Mouse (Mus musculus): Measurements from ENCODE around the gene Smg5. TPM values are rescaled to one million over a fixed set of nuclear protein-coding genes. Genes with fewer than 3 reads are reported as not detected.

Smg5 gene
- polyA plus RNA-seq, 1 experiment from 2014 or later: 26.7 TPM

DNA sequence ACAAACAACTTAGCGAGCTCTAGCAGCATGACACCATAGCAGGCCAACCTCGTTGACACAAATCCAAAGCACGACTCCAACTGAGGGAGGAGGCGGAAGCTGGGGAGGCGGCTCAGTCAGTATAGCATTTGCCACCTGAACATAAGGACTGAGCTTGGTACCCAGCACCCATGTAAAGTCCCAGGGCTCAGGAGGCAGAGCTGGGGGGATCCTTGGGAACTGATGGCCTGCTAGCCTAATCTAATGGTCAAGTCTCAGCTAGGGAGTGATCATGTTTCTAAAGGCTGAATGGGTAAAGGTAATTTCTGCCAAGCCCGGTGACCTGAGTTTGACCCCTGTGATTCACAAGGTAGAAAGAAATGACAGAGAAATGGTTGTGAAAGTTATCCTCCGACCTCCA, 71.5 kb downstream of the Smg5 start:
- DNase-seq (ENCODE audit: low spot score) (no peak), ATAC-seq (replicated peaks; ENCODE audit: low FRiP score, low read depth) (no peak)
- Histone ChIP-seq H3K27me3 (ENCODE audit: insufficient read depth, low read length) (no peaks in the 10 kb centered on the region), H3K4me1 (replicated peaks; ENCODE audit: insufficient read depth, low read length) (0 out of 2 replicates have a peak, but pooled peaks cover 20% of the 10 kb centered on the region), H3K9me3 (replicated peaks; ENCODE audit: low read length) (no peaks in the 10 kb centered on the region), H3K4me2 (ENCODE audit: low read length) (no peak overlapping the region), H3K27ac (no peak overlapping the region), H3K4me3 (replicated peaks; ENCODE audit: low read depth, low read length) (no peak overlapping the region), H3K9ac (ENCODE audit: low read depth, low read length) (no peak overlapping the region), H3K36me3 (ENCODE audit: insufficient read depth, low read length) (0 out of 2 replicates have a peak, but pooled peaks cover 7% of the 10 kb centered on the region)
- WGBS: 45% methylated on average over 7 of the region's 7 CpGs
- TF ChIP-seq CTCF (IDR thresholded peaks at IDR 0.05; ENCODE audit: low read depth): no peak

DNA sequence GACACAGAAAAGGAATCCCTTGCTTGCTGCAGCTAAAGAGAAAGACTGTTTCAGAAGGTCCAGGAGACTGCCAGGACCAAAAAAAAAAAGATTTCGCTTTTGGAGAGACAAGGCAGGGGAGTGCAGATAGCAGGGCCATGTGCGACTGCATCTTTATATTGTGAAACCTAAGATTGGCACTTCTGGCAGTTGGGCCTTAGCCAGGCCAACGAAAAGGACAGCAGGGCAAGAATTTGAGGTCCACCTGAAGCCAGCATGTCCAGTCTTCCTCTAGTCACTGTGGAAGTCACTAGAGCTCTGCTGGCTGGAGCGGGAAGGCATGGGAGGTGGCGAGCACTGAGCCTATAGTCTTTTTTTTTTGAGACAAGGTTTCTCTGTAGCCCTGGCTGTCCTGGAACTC, 72.9 kb downstream of the Smg5 start:
- H3K27ac ChIP-seq: peak overlapping the region; percentile 97; the same call in 1 of the 2 replicates
- ATAC-seq (replicated peaks; ENCODE audit: low FRiP score, low read depth) (no peak), DNase-seq (ENCODE audit: low spot score) (no peak)
- H3K4me3 ChIP-seq (replicated peaks; ENCODE audit: low read depth, low read length): peak overlapping the region; percentile 58; the same call in 1 of the 2 replicates
- no peaks in the 10 kb centered on the region for H3K9me3 ChIP-seq (replicated peaks; ENCODE audit: low read length)
- 40% methylated on average over 5 of the region's 5 CpGs for WGBS
- peak overlapping the region; percentile 63 for H3K4me2 ChIP-seq (ENCODE audit: low read length)
- H3K9ac ChIP-seq (ENCODE audit: low read depth, low read length): peak overlapping the region; percentile 84
- 0 out of 2 replicates have a peak, but pooled peaks cover 20% of the 10 kb centered on the region for H3K4me1 ChIP-seq (replicated peaks; ENCODE audit: insufficient read depth, low read length)
- H3K27me3 ChIP-seq (ENCODE audit: insufficient read depth, low read length): no peaks in the 10 kb centered on the region
- TF ChIP-seq CTCF (IDR thresholded peaks at IDR 0.05; ENCODE audit: low read depth): no peak
- H3K36me3 ChIP-seq (ENCODE audit: insufficient read depth, low read length): 0 out of 2 replicates have a peak, but pooled peaks cover 11% of the 10 kb centered on the region

DNA sequence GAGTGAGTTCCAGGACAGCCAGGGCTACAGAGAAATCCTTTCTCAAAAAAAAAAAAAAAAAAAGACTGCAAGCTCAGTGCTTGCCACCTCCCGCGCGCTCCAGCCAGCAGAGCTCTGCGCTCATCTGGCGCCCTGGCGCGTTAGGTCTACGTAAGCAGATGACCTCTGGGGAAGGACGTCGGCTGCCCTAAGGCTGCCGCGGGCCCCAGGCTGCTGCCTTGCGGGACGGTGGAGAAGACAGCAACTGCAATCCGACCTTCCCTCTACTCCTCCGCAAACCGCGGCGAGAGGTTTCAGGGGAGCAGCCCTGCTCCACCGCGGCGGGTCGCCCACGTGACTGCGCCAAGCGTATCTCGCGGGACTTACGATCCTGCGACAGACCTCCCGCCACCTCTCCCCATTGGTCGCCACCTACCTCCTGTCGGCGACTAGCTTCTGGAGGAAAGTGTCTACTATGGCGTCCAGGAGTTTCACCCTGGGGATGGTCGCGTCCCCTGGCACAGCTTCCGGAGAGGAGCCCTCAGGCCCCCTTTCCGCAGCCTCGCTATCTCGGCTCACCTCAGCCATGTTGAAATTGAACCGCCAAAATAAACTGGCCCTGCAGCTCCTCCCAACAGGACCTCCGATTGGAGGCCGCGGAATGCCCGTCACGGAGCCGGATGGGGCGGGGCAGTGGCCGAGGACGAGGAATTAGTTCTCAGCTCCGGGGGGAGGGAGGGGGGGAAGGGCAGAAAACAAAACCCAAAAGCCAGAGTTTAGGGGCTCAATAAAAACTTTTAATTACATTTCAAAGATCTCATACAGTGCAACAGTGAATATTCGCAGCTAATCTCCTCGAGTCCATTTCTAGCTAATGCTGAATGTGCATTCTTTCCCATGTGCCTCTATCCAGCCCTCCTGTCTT, 73.9 kb downstream of the Smg5 start, which contains the start of gene Pmf1:
Pmf1 (minus strand) TSS at position 591 of the 904 bp plus-strand sequence.
- H3K4me1 ChIP-seq (replicated peaks; ENCODE audit: insufficient read depth, low read length): 0 out of 2 replicates have a peak, but pooled peaks cover 20% of the 10 kb centered on the region
- H3K27me3 ChIP-seq (ENCODE audit: insufficient read depth, low read length): no peaks in the 10 kb centered on the region
- peak within 1 kb of the TSS; percentile 58 for H3K4me3 ChIP-seq (replicated peaks; ENCODE audit: low read depth, low read length)
- no peaks in the 10 kb centered on the region for H3K9me3 ChIP-seq (replicated peaks; ENCODE audit: low read length)
- H3K27ac ChIP-seq: peak within 1 kb of the TSS; percentile 97
- no peak for TF ChIP-seq CTCF (IDR thresholded peaks at IDR 0.05; ENCODE audit: low read depth)
- WGBS: under 1% methylated on average over 54 of the region's 54 CpGs
- peak within 1 kb of the TSS; percentile 63 for H3K4me2 ChIP-seq (ENCODE audit: low read length)
- H3K36me3 ChIP-seq (ENCODE audit: insufficient read depth, low read length): peaks cover 11% of the 10 kb centered on the region; the same call in 1 of the 2 replicates
- H3K9ac ChIP-seq (ENCODE audit: low read depth, low read length): peak within 1 kb of the TSS; percentile 84
- ATAC-seq (replicated peaks; ENCODE audit: low FRiP score, low read depth) (peak; percentile 93), DNase-seq (ENCODE audit: low spot score) (peak; percentile 96)

DNA sequence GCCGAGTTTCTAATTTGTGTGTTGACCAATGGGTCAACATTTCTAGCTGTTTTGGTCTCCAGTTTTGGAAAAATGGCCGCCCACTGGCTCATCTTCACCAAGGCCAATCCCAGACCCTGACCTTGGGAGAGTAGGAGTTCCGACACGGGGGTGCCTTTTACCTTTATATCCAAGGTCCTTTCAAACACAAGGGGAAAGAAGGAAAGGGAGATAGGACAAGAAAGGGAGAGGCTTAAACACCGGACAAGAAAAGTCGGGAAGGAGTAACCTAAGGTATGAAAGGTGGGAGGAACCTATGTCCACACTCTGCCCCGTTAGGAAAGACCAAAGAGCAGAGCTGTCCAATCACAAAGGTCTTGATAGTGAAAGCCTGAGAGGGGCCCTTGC, 74.6 kb downstream of the Smg5 start:
- ATAC-seq (replicated peaks; ENCODE audit: low FRiP score, low read depth): no peak
- TF ChIP-seq CTCF (IDR thresholded peaks at IDR 0.05; ENCODE audit: low read depth): no peak
- no peaks in the 10 kb centered on the region for H3K9me3 ChIP-seq (replicated peaks; ENCODE audit: low read length)
- peak; percentile 7 for DNase-seq (ENCODE audit: low spot score)
- WGBS: 17% methylated on average over 7 of the region's 7 CpGs
- H3K27me3 ChIP-seq (ENCODE audit: insufficient read depth, low read length): no peaks in the 10 kb centered on the region
- peak overlapping the region; percentile 97 for H3K27ac ChIP-seq
- peaks cover 17% of the 10 kb centered on the region for H3K36me3 ChIP-seq (ENCODE audit: insufficient read depth, low read length)
- H3K4me3 ChIP-seq (replicated peaks; ENCODE audit: low read depth, low read length): peak overlapping the region; percentile 58
- H3K4me2 ChIP-seq (ENCODE audit: low read length): peak overlapping the region; percentile 63
- 0 out of 2 replicates have a peak, but pooled peaks cover 20% of the 10 kb centered on the region for H3K4me1 ChIP-seq (replicated peaks; ENCODE audit: insufficient read depth, low read length)
- no peak overlapping the region for H3K9ac ChIP-seq (ENCODE audit: low read depth, low read length)

DNA sequence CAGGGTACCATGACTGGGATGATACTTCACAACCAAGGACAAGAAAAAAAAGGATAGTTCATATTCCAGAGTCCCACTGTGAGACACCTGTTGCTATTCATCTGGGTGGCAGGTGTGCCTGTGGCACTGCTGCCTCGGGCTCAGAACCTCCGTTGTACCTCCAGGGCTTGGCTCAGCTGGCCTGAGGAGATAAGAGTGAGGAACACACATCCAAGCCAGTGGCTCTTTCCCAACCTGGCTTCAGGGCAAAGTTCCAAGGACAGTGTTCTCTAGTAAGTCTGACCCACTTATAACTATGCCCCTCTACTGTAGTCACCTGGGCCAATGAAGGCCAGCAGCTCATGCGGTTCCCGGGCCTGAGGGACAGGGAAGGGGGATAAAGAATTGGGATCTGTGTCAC, 75.6 kb downstream of the Smg5 start:
- Histone ChIP-seq H3K9me3 (replicated peaks; ENCODE audit: low read length) (no peaks in the 10 kb centered on the region), H3K4me2 (ENCODE audit: low read length) (no peak overlapping the region), H3K27ac (no peak overlapping the region), H3K4me1 (replicated peaks; ENCODE audit: insufficient read depth, low read length) (0 out of 2 replicates have a peak, but pooled peaks cover 20% of the 10 kb centered on the region), H3K4me3 (replicated peaks; ENCODE audit: low read depth, low read length) (no peak overlapping the region), H3K36me3 (ENCODE audit: insufficient read depth, low read length) (peaks cover 24% of the 10 kb centered on the region), H3K9ac (ENCODE audit: low read depth, low read length) (no peak overlapping the region), H3K27me3 (ENCODE audit: insufficient read depth, low read length) (no peaks in the 10 kb centered on the region)
- no peak for TF ChIP-seq CTCF (IDR thresholded peaks at IDR 0.05; ENCODE audit: low read depth)
- no peak for DNase-seq (ENCODE audit: low spot score)
- ATAC-seq (replicated peaks; ENCODE audit: low FRiP score, low read depth): no peak
- WGBS: 94% methylated on average over 4 of the region's 4 CpGs

Other genes starting within 250 kb of the Smg5 start
- 14.4 and 16.2 TPM in 2 replicates for gene Mef2d, start 193.9 kb upstream of the Smg5 start, polyA plus RNA-seq (2015; fragmentation: Nextera tagmentation; extraction: Ambion mirVana)
- gene Rhbg, start 81.6 kb upstream of the Smg5 start, polyA plus RNA-seq (2015; fragmentation: Nextera tagmentation; extraction: Ambion mirVana): 23.2 and 24.2 TPM in 2 replicates
- gene Gm38392, start 49.0 kb upstream of the Smg5 start, polyA plus RNA-seq (2015; fragmentation: Nextera tagmentation; extraction: Ambion mirVana): 3.8 and 5.1 TPM in 2 replicates
- 13.0 and 13.8 TPM in 2 replicates for gene Tsacc, start 39.3 kb upstream of the Smg5 start, polyA plus RNA-seq (2015; fragmentation: Nextera tagmentation; extraction: Ambion mirVana)
- gene Cct3, start 39.1 kb upstream of the Smg5 start, polyA plus RNA-seq (2015; fragmentation: Nextera tagmentation; extraction: Ambion mirVana): 373 and 411 TPM in 2 replicates
- gene Glmp, start 11.2 kb upstream of the Smg5 start, polyA plus RNA-seq (2015; fragmentation: Nextera tagmentation; extraction: Ambion mirVana): 306 and 328 TPM in 2 replicates
- gene Tmem79, start 112 bp upstream of the Smg5 start, polyA plus RNA-seq (2015; fragmentation: Nextera tagmentation; extraction: Ambion mirVana): 6.3 and 7.4 TPM in 2 replicates
- 15.4 and 16.6 TPM in 2 replicates for gene Paqr6, start 28.3 kb downstream of the Smg5 start, polyA plus RNA-seq (2015; fragmentation: Nextera tagmentation; extraction: Ambion mirVana)
- 3.8 and 4.7 TPM in 2 replicates for gene Bglap3, start 36.5 kb downstream of the Smg5 start, polyA plus RNA-seq (2015; fragmentation: Nextera tagmentation; extraction: Ambion mirVana)
- 4.2 and 7.1 TPM in 2 replicates for gene Bglap2, start 42.4 kb downstream of the Smg5 start, polyA plus RNA-seq (2015; fragmentation: Nextera tagmentation; extraction: Ambion mirVana)
- not detected in 2 replicates for gene Bglap, start 48.2 kb downstream of the Smg5 start, polyA plus RNA-seq (2015; fragmentation: Nextera tagmentation; extraction: Ambion mirVana)
- gene Pmf1, start 74.1 kb downstream of the Smg5 start, polyA plus RNA-seq (2015; fragmentation: Nextera tagmentation; extraction: Ambion mirVana): 97.5 and 107 TPM in 2 replicates
- gene Slc25a44, start 88.9 kb downstream of the Smg5 start, polyA plus RNA-seq (2015; fragmentation: Nextera tagmentation; extraction: Ambion mirVana): 17.1 and 17.7 TPM in 2 replicates
- gene Sema4a, start 124.9 kb downstream of the Smg5 start, polyA plus RNA-seq (2015; fragmentation: Nextera tagmentation; extraction: Ambion mirVana): 32.6 and 33.3 TPM in 2 replicates
- 99.3 and 108 TPM in 2 replicates for gene Lmna, start 173.7 kb downstream of the Smg5 start, polyA plus RNA-seq (2015; fragmentation: Nextera tagmentation; extraction: Ambion mirVana)
- gene Mex3a, start 196.1 kb downstream of the Smg5 start, polyA plus RNA-seq (2015; fragmentation: Nextera tagmentation; extraction: Ambion mirVana): 12.5 and 13.8 TPM in 2 replicates
- gene Rab25, start 212.0 kb downstream of the Smg5 start, polyA plus RNA-seq (2015; fragmentation: Nextera tagmentation; extraction: Ambion mirVana): 27.4 and 28.9 TPM in 2 replicates
- 164 and 173 TPM in 2 replicates for gene Lamtor2, start 216.8 kb downstream of the Smg5 start, polyA plus RNA-seq (2015; fragmentation: Nextera tagmentation; extraction: Ambion mirVana)
- gene Ubqln4, start 217.5 kb downstream of the Smg5 start, polyA plus RNA-seq (2015; fragmentation: Nextera tagmentation; extraction: Ambion mirVana): 35.1 and 35.9 TPM in 2 replicates
- gene Ssr2, start 239.6 kb downstream of the Smg5 start, polyA plus RNA-seq (2015; fragmentation: Nextera tagmentation; extraction: Ambion mirVana): 294 and 311 TPM in 2 replicates

All from kidney, postnatal 0 days (tissue).